Mouse (Mus musculus) heart, adult 18-20 months (tissue): ENCODE data around the gene Ngef. TPM values are rescaled to one million over a fixed set of nuclear protein-coding genes. Genes with fewer than 3 reads are reported as not detected.
"Not testable (repeated sequence)": the region's sequence is repeated elsewhere in the genome, so short reads cannot be mapped to it uniquely, and the experiment has no call there.

Experiments
- DNase-seq, 2 experiments: peaks; one replicate each; pipeline ENCODE4 v3.0.0; 2021 to 2022; ENCODE audit warnings: mixed read lengths in 1 of 2
- total RNA-seq, 2 experiments: library from RNA; stranded (reverse); gene quantifications; 2 replicates each; pipeline ENCODE4 v1.2.3; 2021

Ngef gene
- total RNA-seq, 2 experiments from 2014 or later, result 0.12 to 0.33 TPM

DNA sequence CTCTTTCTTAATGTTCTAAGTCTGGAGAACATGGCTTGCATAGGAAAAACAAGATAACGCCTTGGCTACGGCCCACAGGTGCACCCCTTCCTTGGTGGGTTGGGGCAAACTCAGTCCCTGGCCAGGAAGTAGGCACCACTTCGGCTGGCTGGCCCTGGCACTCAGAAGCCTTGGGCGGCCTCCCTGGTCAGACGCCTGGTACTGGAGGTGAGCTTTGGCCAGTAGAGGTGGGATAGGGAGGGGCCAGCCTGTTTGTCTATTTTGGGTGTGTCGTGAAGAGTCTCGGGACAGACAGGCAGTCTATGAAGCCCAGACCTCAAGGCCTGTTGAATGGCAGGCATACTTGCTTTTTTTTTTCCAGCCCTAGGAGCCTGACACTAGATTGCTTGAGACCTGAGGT lies 101.1 kb downstream of the Ngef start:
- peak; percentile 42 to 49 for DNase-seq

DNA sequence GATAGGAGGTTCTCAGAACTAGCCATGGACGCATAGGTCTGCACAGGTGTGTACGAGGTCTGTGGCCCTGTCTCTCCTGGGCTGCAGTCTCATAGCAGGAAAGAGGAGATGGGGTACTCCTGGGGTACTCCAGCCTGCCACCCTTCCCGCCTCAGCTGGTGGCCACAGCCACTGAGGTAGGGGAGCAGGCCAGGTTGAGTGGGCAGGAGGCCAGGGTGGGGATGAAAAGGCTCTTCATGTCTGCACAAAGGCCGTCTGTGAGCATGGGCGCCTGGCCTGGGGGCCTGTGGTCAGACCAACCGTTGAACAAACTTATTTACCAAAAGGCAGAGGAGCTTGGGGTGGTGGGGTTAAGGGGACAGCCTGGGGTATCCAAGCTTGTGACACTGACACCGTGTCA lies 101.8 kb downstream of the Ngef start:
- no peak for DNase-seq

DNA sequence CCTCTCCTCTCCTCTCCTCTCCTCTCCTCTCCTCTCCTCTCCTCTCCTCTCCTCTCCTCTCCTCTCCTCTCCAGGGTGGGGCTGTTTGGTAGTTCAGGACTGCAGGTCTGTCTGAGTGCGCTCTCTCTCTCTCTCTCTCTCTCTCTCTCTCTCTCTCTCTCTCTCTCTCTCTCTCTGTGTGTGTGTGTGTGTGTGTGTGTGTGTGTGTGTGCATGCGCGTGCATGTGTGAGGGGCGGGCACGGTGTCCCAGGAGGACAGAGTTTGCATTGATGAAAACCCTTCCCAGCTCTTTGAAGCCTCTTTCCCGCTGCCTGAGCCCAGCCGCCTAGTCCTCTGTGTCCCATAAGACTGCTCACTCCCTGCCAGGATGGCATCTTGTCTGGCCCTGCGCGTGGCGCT lies 103.7 kb downstream of the Ngef start, which contains the start of gene Snorc:
Snorc (plus strand) TSS at position 301 of the 400 bp plus-strand sequence.
- not testable (repeated sequence) for DNase-seq

DNA sequence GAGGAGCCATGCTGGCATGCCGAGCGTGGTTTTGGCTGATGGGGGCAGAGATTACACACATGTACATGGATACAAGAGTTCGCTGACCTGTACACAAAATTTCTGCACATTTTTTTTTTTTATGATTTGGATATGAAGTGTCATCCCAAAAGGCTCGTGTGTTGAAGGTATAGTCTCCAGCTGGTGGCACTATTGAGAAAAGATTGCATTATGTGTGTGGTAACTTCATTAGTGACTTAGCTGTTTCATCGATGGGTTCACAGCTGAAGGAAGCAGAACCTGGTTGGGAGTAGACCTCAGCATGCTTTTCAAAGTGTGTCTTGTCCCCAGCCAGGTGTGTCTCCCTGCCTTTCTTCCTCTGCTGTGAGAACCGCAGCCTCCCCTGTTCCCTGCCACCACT lies 105.3 kb downstream of the Ngef start:
- no peak for DNase-seq

DNA sequence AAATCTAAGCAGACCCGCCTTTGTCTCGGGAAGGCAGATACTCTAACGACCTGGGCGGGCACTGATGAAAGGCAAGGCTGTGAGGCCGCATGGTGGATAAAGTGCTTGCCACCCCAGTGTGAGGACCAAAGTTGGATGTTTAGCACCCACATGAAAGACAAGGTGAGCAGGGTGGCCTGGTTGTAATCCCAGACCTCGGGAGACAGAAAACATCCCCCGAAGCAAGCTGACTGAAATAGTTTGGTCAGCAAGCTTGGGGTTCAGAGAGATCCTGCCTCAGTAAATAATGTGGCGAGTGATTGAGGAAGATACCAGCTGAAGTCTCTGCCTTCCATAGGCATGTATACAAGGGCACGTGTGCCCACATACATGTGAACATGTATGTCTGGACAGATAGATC lies 106.2 kb downstream of the Ngef start:
- no peak for DNase-seq

DNA sequence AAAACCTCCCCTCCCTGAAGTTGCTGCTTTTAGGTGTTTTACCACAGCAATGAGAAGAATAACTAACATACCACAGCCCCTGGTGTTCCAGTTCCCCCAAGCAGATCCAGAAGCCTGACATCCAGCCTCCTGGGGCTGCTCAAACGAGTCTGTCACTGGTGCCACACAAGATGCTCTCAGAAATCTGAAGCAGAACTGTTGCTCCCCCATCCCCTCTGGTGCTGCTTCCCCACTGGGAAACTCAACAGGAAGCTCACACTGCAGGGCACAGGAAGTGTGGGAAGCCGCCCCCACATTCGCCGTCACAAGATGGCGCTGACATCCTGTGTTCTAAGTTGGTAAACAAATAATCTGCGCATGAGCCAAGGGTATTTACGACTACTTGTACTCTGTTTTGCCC lies 113.8 kb downstream of the Ngef start:
- DNase-seq, result not testable (repeated sequence)

DNA sequence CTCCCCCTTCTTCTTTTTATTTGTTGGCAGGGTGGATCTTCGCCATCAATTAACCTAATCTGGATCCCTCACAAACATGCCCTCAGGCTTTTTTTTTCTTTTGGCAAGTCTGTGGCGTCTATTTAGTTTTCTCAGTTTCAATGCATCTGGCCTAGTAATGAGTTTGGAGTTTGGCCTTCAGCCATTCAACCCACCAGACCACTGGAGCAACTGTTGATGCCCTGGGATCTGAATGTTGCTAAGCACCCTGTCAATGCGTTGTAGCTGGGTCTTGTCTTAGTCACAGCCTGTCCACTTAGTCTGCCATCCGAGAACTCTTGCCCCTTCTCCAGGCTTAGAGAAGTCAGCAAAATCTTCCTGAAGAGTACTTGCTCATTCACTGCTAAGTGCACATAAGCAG lies 115.6 kb downstream of the Ngef start:
- DNase-seq, result no peak

DNA sequence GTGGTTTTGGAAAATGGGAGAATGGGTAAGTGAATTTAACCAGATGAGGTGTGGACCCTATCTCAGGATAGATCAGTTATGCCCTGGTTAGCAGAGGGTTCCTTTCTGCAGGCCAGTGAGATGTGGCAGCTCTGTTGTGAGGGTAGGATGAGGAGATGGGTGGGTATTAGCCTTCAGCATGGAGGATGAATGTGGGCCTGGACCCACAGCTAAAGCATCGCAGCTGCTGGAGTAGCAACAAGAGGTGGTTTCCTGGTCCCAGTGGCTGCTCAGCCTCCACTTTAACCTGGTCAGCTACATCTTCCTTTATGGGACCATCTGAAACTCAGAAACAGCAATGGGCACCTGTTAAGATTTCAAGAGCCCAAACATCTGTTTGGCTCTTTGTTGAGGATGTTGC lies 117.2 kb downstream of the Ngef start:
- no peak for DNase-seq

DNA sequence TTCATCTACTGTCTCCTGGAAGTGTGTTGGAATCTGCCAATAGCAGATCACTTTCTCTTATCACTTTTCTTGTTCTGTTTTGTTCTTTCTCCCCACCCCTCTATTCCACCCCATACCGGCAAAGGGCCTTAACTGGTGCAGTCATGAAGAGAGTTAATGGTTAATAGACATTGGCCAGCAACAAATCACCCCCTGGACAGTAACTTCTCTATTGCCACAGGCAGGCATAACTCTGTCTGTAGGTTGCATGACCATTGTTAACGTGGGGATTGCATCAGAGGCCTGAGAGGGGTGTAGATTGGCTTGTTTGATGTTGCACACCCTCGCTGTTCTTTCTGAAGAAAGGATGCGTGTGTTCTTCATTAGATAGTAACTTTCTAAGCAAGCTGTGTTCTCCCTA lies 124.2 kb downstream of the Ngef start:
- DNase-seq, result no peak

DNA sequence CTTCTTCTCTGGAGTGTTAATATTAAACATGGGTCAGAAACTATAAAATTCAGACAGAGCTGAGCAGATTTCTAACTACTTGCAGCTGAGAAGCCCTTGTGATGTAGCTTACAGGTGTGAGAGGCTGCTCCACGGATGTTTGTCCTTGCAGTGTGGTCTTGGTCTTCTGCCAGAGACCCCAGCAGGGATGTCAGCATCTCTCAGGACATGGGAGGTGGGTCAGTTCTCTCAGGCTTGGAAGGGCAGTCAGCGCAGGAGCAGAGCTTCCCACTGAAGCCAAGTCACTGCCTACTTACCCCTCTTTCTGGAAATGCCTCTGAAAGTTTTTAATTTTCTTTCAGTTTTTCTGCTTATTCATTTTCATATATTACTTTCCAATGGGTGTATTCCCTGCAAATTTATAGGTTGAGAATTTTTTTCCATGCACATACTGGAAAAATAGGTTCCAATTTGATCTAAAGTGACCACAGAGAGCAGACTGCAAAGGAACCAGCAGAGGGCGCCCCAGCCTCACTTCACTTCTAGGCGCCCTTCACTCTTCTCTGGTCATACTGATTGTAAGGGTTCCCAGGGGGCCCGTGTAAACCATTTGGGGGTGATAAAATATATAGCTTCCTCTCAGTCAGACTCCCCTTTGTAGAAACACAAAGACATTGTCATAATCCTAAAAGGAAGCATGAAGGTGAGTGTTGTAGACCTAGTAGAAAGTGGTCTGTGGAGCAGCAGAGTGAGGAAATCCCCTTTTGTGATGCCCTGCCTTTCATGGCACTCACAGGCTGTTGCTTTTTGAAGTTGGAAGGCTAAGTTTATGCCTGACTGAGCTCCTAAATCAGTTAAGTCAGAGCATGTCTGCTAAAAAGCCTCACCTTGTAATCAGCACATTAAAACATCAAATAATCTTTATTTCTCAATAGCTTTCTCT lies 126.2 kb downstream of the Ngef start:
- DNase-seq, result peak; percentile 23 to 73

DNA sequence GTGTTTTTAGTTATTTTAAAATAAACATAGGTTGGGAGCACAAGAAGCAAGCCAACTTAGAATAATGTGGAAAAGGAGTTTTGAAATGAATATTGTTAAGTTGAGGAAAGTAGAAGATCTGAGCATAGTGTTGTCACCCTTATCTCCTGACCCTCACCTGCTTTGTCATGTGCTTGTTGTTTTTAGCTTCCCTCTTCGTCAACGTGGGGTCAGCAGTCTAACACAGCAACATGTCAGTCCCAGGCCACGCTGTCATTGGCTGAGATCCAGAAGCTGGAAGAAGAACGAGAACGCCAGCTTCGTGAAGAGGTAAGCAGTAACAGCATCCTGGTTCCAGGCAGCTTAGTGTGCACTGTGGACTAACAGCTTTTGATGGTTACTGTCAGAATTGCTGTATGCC lies 137.1 kb downstream of the Ngef start:
- DNase-seq, result peak; percentile 7 to 29

DNA sequence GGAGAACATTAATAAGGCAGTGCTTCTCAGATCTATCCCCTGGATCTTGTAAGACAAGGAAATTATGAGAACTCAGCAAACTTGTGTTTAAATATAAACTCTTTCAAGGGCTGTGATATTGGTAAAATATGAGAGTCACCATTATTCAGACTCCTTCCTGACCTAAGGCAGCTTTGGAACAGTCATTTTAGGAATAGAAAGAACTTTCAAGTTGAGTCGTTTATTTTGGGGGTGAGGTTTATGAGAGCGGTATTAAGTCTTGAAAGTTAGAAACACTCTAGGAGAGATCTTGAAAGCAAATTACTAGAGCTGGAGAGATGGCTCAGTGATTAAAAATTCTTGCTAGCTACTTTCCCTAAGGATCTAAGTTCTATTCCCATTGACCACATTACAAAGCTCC lies 138.5 kb downstream of the Ngef start:
- no peak for DNase-seq

Other genes starting within 250 kb of the Ngef start
- 10 to 100 TPM; 40.8 to 46.3 TPM for gene Gigyf2, start 246.9 kb downstream of the Ngef start, total RNA-seq
- not detected for gene Kcnj13, start 179.1 kb downstream of the Ngef start, total RNA-seq
- gene Snorc, start 103.6 kb downstream of the Ngef start, total RNA-seq, result not detected
- gene Neu2, start 64.0 kb downstream of the Ngef start, total RNA-seq, result not detected
- 10 to 100 TPM; 17.3 to 24.4 TPM for gene Inpp5d, start 46.4 kb upstream of the Ngef start, total RNA-seq
- 10 to 100 TPM; 27.8 to 32.3 TPM for gene Atg16l1, start 182.0 kb upstream of the Ngef start, total RNA-seq
- under 1 TPM; 0.15 to 0.33 TPM for gene Sag, start 229.8 kb upstream of the Ngef start, total RNA-seq